Mouse (Mus musculus): ENCODE data around the gene Cped1. TPM values are rescaled to one million over a fixed set of nuclear protein-coding genes. Genes with fewer than 3 reads are reported as not detected.

The Cped1 gene
- polyA plus RNA-seq, 3 experiments from 2014 or later, result 0.08 to 0.16 TPM; not detected in 1

DNA sequence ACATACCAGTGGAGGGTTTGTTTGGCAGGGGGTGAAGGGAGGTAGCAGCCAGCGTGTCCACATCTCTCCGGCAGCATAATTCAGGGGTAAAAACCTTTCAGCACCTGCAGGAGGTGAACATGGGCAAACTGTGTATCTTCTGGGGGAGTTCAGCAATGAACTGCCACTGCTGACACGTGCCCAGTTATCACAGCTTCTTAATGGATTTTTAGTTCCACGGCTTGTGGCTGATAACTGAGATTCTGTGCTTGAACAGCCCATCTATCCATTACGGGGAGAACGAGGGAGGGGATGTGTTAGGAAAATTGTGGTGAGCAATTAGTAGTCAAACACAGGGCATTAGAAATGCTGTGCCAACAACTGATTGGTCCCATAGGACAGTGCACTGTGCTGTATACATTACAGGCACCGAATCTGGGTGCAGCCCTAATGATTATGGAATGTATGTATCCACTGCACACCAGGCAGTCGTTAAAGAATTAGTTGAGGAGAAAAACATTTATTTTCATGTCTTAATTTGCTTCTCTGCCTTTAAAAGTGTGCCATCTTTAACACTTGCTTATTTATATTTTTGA, 193.1 kb downstream of the Cped1 start:
- ATAC-seq, result no peak

- no peak for ATAC-seq
These were observed 194.6 kb downstream of the Cped1 start for GRCm38 (mm10) chr6:22180316-22180715.

- no peak for ATAC-seq
These were observed 201.3 kb downstream of the Cped1 start for GRCm38 (mm10) chr6:22186967-22187366.

- no peak for ATAC-seq
These were observed 203.9 kb downstream of the Cped1 start for GRCm38 (mm10) chr6:22189346-22190335.

DNA sequence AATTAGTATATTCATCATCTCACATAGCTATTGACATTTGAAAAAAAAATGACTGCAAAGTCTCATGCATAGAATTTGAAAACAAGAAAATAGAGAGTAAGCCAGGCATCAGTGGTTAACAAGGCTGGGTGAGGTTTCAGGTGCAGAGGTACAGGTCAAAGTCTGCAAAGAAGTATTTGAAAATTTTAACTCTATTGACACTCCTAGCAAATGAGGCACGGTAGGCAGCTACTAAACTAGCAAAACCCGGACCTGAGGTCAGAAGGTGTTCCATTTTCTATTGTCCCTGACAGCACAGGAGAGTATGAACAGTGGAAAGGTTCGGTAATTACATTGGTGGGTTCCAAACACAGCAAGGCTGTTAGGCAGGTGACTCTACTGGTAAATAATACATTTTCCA, 212.9 kb downstream of the Cped1 start:
- no peak for ATAC-seq

GRCm38 (mm10) chr6:22199473-22199872, 213.8 kb downstream of the Cped1 start:
- ATAC-seq, result no peak

- ATAC-seq, result no peak
These were observed 214.4 kb downstream of the Cped1 start for GRCm38 (mm10) chr6:22200133-22200532.

GRCm38 (mm10) chr6:22201879-22202278, 216.2 kb downstream of the Cped1 start:
- ATAC-seq, result no peak

GRCm38 (mm10) chr6:22205030-22205750, 219.5 kb downstream of the Cped1 start:
- ATAC-seq, result no peak

DNA sequence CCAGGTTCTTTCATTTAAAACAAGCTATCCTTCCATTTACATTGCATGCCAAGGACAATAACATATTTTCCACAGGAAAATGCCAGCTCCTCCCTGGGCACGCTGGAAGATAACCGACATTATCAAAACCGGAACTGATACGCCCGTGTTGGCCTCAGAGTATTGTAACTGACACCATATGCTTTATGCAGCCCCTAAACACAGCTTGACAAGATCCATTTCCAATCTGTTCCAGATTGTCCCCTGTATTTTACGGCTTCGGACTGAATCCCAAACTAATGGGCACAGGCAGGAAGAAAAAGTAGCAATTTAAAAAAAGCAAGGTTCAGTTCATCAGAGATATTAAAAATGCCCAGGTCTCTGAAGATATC, 220.0 kb downstream of the Cped1 start:
- no peak for ATAC-seq

DNA sequence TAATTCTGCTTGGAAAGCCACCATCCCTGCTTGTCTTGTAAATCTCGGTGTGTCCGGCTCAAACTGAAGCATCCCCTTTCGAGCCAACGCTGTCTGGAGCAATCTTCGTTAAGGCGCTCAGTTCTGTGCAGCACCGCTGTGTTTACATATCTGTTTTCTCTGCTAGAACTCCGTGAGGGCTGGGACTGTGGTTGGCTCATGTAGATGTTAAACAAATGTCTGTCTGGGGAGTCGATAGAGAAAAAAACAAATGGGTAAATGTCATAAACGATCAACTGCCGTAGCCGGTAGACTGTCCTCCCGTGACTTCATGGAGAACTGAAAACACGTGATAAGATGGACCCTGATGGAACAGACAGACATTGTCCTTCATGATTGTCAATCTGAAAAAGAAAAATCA, 220.5 kb downstream of the Cped1 start:
- ATAC-seq, result no peak

DNA sequence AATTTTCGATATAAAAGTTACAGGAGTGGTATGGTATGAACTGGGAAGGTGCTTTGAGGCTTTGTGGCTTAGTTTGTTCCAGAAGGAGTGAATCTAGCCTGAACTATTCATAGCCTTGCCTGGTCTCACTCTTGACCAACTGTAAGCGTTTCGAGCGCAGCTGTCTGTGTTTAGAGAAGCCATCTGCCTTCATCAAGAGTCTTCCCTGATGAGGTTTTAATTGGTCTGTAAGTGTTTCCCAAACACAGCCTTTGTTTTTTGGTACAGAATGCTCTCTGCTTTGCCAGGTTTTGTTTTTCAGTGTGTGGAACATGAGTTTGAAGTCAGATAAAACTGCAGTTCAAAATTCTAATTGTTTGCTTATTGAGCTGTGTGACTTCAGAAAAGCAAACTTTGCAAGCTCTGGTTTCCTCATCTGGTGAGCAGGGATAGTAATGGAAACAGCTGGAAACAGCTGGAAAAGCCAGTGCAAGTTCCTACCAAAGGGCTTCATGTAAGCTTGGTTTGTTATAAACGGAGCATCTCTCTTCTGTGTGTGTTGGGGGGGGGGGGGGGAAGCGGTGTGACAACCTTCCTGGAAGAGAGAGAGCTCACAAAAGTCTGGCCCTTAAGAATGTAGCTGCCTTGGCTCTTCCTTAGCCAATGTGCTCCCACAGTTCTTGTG, 221.0 kb downstream of the Cped1 start:
- no peak for ATAC-seq

DNA sequence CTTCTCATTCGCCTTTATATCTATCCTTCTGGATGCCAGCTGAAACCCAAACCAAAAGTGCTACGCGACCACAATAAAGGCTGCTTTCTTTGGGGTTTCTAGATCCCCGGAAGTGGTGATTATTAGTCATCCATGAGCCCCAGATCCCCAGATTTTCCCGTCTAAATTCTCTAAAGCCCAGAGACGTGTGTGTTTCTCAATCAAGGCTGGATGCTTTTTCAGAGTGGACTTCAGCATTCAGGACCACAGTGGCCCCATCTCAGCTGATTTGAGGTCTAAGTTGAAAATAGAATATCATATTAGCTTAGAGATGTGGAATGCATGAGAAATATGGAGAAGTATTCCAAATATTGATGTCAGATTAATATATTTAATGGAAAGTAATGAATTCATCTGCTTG, 226.4 kb downstream of the Cped1 start:
- ATAC-seq, result no peak

GRCm38 (mm10) chr6:22213187-22213586, 227.5 kb downstream of the Cped1 start:
- ATAC-seq, result no peak

DNA sequence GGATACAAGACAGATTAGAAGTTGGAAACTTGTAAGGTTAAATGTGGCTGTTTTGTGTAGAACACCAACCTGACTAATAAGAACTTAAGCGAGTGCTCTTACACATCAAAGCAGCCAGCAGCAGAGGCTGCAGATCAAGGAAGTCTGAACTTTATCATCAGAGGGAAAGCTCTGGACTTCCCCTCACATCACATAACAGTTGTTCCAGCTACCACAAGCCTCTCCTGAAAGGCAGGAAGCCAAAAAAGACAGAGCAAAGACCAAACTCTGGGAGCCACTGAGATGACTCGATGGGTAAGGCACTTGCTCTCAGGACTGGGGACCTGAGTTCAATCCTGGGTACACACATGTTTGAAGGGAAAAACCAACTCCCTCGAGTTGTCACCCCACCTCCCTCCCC, 228.1 kb downstream of the Cped1 start:
- ATAC-seq, result no peak

DNA sequence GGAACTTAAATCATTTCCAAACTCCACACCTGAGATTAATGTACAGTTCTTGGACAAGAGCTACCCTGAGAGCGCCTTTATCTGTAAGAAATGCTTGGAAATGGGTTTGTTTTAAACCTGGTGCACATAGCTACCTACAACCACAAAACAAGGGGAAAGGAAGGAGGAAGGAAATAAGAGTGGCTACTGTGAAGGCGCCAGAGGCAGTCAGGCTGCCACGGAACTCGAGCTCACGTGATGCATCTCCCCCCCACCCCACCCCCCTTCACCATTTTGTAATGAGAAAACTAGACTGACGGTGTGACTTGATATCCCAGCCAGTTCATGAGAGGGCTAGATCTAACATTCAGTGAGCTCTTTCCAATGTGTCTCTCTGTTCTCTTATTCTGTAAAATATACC, 228.9 kb downstream of the Cped1 start:
- no peak for ATAC-seq

GRCm38 (mm10) chr6:22216276-22216973, 230.7 kb downstream of the Cped1 start:
- ATAC-seq, result no peak

GRCm38 (mm10) chr6:22221134-22221533, 235.4 kb downstream of the Cped1 start:
- no peak for ATAC-seq

DNA sequence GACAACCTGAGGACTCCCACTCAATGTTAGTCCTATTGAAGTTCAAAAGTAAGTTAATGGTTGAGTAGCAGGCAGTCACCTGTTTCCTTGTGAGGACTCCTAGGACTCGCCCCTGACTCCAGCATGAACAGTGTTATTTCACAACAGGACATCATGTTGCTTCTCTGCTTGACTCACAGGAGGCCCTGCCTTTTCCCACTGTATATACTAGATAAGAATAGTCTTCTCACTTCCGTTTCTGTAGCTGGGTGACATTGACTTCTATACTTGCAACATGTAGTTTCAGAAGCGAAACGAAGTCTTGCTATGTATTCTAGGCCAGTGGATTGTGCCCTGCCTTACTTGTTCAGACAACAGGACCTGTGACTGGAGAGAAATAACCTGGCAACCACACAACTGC, 236.4 kb downstream of the Cped1 start:
- ATAC-seq, result no peak

GRCm38 (mm10) chr6:22222947-22223346, 237.2 kb downstream of the Cped1 start:
- no peak for ATAC-seq

- ATAC-seq, result no peak
These were observed 238.6 kb downstream of the Cped1 start for GRCm38 (mm10) chr6:22224351-22224750.

DNA sequence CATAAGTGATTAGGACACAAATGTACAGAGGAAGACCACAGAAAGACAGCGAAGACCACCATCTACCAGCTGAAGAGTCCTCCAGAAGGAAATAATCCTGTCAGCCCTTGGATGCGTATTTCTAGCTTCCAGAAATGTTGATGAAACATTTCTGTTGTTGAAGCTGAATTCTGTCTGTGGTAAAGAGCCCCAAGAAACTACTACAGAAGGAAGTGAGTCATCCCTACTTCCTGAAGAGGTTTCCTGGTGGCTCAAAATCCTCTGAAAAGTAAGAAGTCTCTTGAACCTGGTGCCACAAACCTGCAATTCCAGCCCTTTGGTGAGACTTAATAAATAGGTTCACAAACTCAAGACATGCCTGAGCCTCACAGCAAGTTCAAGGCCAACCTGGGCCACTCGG, 245.5 kb downstream of the Cped1 start:
- no peak for ATAC-seq
